Mouse (Mus musculus): Measurements from ENCODE around the gene Ablim1. TPM values are rescaled to one million over a fixed set of nuclear protein-coding genes. Genes with fewer than 3 reads are reported as not detected.

The Ablim1 gene
- 57.3 and 62.1 TPM in 2 replicates for polyA plus RNA-seq (2015; fragmentation: Nextera tagmentation; extraction: Ambion mirVana)

DNA sequence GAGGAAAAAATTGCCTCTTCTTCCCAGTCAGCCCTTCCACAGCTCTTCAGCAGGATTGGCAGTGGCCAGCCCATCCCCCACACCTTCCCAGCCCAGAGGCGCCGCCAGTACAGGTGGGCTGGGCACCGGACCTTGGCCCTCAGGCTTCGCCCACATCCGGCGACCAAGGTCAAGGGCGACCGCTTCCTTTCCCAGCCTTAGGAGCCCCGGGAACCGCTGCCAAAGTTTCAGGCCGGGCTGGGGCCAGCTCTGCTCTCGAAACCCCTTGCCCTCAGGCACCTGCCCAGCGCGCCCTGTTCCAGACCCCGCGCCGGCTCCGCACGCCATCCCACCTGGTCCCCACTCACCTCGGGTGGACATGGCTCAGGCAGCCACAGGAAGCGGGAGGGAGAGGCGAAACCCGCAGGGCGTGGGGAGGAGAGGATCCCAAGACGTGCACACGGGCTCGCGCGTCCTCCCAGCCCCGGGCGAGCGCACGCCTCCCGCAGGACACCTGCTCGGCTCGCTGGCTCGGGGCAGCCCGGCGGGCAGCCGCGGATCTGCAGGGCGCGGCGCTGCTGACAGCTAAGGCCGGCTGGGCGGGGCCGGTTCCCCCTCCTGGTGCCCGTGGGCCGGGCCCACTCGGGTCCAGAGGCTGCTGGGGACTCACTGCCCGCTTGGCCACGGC is at the start of gene Ablim1:
Gene Ablim1, minus strand, starts transcription at position 574 of the 667 bp plus-strand sequence.
- 1% methylated on average over 41 of the region's 52 CpGs for WGBS
- Histone ChIP-seq H3K9ac (ENCODE audit: low read depth, low read length) (peak within 1 kb of the TSS; percentile 86), H3K4me3 (ENCODE audit: low read length) (peak within 1 kb of the TSS; percentile 75), H3K27me3 (replicated peaks; ENCODE audit: control insufficient read depth, insufficient read depth, low read length) (no peaks in the 10 kb centered on the region), H3K4me1 (ENCODE audit: control insufficient read depth, insufficient read depth, low read depth, low read length) (peaks cover 10% of the 10 kb centered on the region), H3K36me3 (ENCODE audit: control insufficient read depth, insufficient read depth, low read length) (no peaks in the 10 kb centered on the region), H3K9me3 (ENCODE audit: control insufficient read depth, low read length) (no peaks in the 10 kb centered on the region), H3K4me2 (ENCODE audit: low read length) (peak within 1 kb of the TSS; percentile 90), H3K27ac (ENCODE audit: low read depth, low read length) (peak within 1 kb of the TSS; percentile 91)
- ATAC-seq, result peak; percentile 78

DNA sequence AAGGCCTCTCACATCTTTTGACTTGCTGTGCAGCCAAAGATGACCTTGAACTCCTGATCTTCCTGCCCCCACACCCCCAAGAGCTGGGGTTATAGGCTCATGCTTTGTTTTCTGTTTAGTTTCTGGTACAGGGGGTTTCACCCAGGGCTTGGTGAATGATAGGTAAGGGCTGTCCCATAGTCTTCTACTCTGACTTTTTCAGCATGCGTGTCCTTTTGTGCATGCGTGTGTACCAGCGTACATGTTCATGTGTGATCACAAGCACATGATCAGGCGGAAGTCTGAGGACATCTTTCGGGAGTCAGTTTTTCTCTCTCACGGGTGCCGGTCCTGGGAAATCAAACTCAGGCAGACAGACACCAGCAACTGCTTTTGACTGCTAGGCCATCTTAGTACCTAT is 48.8 kb upstream of the Ablim1 start:
- ATAC-seq, result no peak
- peaks cover 44% of the 10 kb centered on the region for H3K4me1 ChIP-seq (ENCODE audit: control insufficient read depth, insufficient read depth, low read depth, low read length)
- no peak overlapping the region for H3K4me3 ChIP-seq (ENCODE audit: low read length)
- no peaks in the 10 kb centered on the region for H3K36me3 ChIP-seq (ENCODE audit: control insufficient read depth, insufficient read depth, low read length)
- no peak overlapping the region for H3K9ac ChIP-seq (ENCODE audit: low read depth, low read length)
- H3K27ac ChIP-seq (ENCODE audit: low read depth, low read length), result no peak overlapping the region
- H3K9me3 ChIP-seq (ENCODE audit: control insufficient read depth, low read length), result no peaks in the 10 kb centered on the region
- peak overlapping the region; percentile 79; the same call in 1 of the 2 replicates for H3K4me2 ChIP-seq (ENCODE audit: low read length)
- WGBS, result 93% methylated on average over 7 of the region's 7 CpGs
- no peaks in the 10 kb centered on the region for H3K27me3 ChIP-seq (replicated peaks; ENCODE audit: control insufficient read depth, insufficient read depth, low read length)

GRCm38 (mm10) chr19:57363076-57363475 is 48.4 kb upstream of the Ablim1 start:
- Histone ChIP-seq H3K27ac (ENCODE audit: low read depth, low read length) (no peak overlapping the region), H3K36me3 (ENCODE audit: control insufficient read depth, insufficient read depth, low read length) (no peaks in the 10 kb centered on the region), H3K9ac (ENCODE audit: low read depth, low read length) (no peak overlapping the region), H3K4me2 (ENCODE audit: low read length) (peak overlapping the region; percentile 79), H3K27me3 (replicated peaks; ENCODE audit: control insufficient read depth, insufficient read depth, low read length) (no peaks in the 10 kb centered on the region), H3K4me3 (ENCODE audit: low read length) (no peak overlapping the region), H3K4me1 (ENCODE audit: control insufficient read depth, insufficient read depth, low read depth, low read length) (peaks cover 44% of the 10 kb centered on the region), H3K9me3 (ENCODE audit: control insufficient read depth, low read length) (no peaks in the 10 kb centered on the region)
- no peak for ATAC-seq
- 28% methylated on average over 7 of the region's 7 CpGs for WGBS

DNA sequence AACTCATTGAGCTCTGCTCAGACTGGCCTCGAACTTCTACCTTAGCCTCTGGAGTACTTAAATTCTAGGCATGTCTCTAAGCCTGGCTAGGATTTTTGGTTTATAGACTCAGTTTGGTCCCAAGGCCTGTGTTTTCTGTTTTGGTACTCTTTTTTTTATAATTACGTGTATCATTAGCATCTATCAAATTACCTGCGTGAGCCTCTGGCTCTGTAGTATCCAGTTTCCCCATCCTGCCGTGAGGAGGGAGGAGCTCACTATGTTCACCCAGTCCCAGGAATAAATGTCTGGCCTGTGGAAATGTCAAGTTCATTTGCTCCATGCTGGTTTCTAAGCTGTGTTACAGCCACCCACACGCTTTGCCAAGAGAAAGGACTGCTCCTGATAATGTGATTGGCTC is 47.9 kb upstream of the Ablim1 start:
- no peak for ATAC-seq
- no peak overlapping the region for H3K27ac ChIP-seq (ENCODE audit: low read depth, low read length)
- H3K9me3 ChIP-seq (ENCODE audit: control insufficient read depth, low read length), result no peaks in the 10 kb centered on the region
- 39% methylated on average over 5 of the region's 5 CpGs for WGBS
- peak overlapping the region; percentile 79 for H3K4me2 ChIP-seq (ENCODE audit: low read length)
- no peaks in the 10 kb centered on the region for H3K27me3 ChIP-seq (replicated peaks; ENCODE audit: control insufficient read depth, insufficient read depth, low read length)
- H3K4me1 ChIP-seq (ENCODE audit: control insufficient read depth, insufficient read depth, low read depth, low read length), result peaks cover 44% of the 10 kb centered on the region
- H3K9ac ChIP-seq (ENCODE audit: low read depth, low read length), result no peak overlapping the region
- H3K4me3 ChIP-seq (ENCODE audit: low read length), result peak overlapping the region; percentile 19
- no peaks in the 10 kb centered on the region for H3K36me3 ChIP-seq (ENCODE audit: control insufficient read depth, insufficient read depth, low read length)

- H3K27me3 ChIP-seq (replicated peaks; ENCODE audit: control insufficient read depth, insufficient read depth, low read length), result no peaks in the 10 kb centered on the region
- H3K4me2 ChIP-seq (ENCODE audit: low read length), result peak overlapping the region; percentile 79
- ATAC-seq, result no peak
- no peak overlapping the region for H3K27ac ChIP-seq (ENCODE audit: low read depth, low read length)
- H3K4me1 ChIP-seq (ENCODE audit: control insufficient read depth, insufficient read depth, low read depth, low read length), result peaks cover 44% of the 10 kb centered on the region
- WGBS, result 13% methylated on average over 3 of the region's 3 CpGs
- H3K9ac ChIP-seq (ENCODE audit: low read depth, low read length), result peak overlapping the region; percentile 100
- H3K9me3 ChIP-seq (ENCODE audit: control insufficient read depth, low read length), result no peaks in the 10 kb centered on the region
- peak overlapping the region; percentile 98 for H3K4me3 ChIP-seq (ENCODE audit: low read length)
- H3K36me3 ChIP-seq (ENCODE audit: control insufficient read depth, insufficient read depth, low read length), result no peaks in the 10 kb centered on the region
Measured at GRCm38 (mm10) chr19:57361939-57362307, 47.2 kb upstream of the Ablim1 start.

GRCm38 (mm10) chr19:57361131-57361938 is 46.6 kb upstream of the Ablim1 start:
- H3K27ac ChIP-seq (ENCODE audit: low read depth, low read length), result peak overlapping the region; percentile 97
- H3K4me3 ChIP-seq (ENCODE audit: low read length), result peak overlapping the region; percentile 98
- H3K4me1 ChIP-seq (ENCODE audit: control insufficient read depth, insufficient read depth, low read depth, low read length), result peaks cover 43% of the 10 kb centered on the region
- H3K4me2 ChIP-seq (ENCODE audit: low read length), result peak overlapping the region; percentile 79
- H3K9ac ChIP-seq (ENCODE audit: low read depth, low read length), result peak overlapping the region; percentile 100
- ATAC-seq, result peak; percentile 74
- no peaks in the 10 kb centered on the region for H3K36me3 ChIP-seq (ENCODE audit: control insufficient read depth, insufficient read depth, low read length)
- no peaks in the 10 kb centered on the region for H3K27me3 ChIP-seq (replicated peaks; ENCODE audit: control insufficient read depth, insufficient read depth, low read length)
- under 1% methylated on average over 69 of the region's 78 CpGs for WGBS
- no peaks in the 10 kb centered on the region for H3K9me3 ChIP-seq (ENCODE audit: control insufficient read depth, low read length)

- Histone ChIP-seq H3K9ac (ENCODE audit: low read depth, low read length) (peak within 1 kb of the TSS; percentile 100), H3K27me3 (replicated peaks; ENCODE audit: control insufficient read depth, insufficient read depth, low read length) (no peaks in the 10 kb centered on the region), H3K9me3 (ENCODE audit: control insufficient read depth, low read length) (no peaks in the 10 kb centered on the region), H3K4me1 (ENCODE audit: control insufficient read depth, insufficient read depth, low read depth, low read length) (peaks cover 37% of the 10 kb centered on the region), H3K4me2 (ENCODE audit: low read length) (peak within 1 kb of the TSS; percentile 79), H3K27ac (ENCODE audit: low read depth, low read length) (peak within 1 kb of the TSS; percentile 97), H3K4me3 (ENCODE audit: low read length) (peak within 1 kb of the TSS; percentile 98), H3K36me3 (ENCODE audit: control insufficient read depth, insufficient read depth, low read length) (no peaks in the 10 kb centered on the region)
- peak; percentile 94 for ATAC-seq
- WGBS, result 1% methylated on average over 37 of the region's 70 CpGs
Measured at GRCm38 (mm10) chr19:57360341-57361130, 45.8 kb upstream of the Ablim1 start, which contains the start of gene Fam160b1. Gene Fam160b1, plus strand, starts transcription at chr19:57360680.

DNA sequence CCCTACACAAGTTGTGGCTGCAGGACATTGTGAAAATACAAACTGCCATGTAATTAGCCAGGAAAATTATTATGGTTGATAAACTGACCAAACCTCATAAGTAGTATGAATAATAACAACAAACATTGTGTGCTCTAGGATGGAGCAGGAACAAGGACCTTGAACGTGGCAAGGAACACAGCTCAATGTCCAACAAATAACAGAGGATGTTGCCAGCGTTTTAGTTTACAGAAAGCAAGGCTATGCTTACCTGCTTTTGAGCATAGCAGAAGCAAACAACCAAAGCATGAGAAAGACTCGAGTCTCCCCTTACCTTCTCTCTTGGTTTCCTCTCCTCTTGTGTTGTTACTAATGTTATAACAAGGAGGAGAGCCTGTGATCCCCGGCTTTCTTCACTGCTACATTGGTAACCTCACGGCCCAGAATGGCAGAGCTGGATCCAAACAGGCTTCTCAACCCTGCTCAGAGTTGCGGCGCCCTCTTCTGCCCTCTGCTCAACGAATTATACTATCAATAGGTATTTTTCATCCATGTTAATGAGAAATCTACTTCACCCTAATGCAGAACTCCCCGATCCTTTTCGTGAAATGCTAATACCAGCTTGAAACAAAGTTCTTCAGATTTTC is 45.1 kb upstream of the Ablim1 start:
- WGBS, result 36% methylated on average over 10 of the region's 10 CpGs
- peak overlapping the region; percentile 100 for H3K9ac ChIP-seq (ENCODE audit: low read depth, low read length)

More for the DNA sequence above, 45.1 kb upstream of the Ablim1 start:
- no peaks in the 10 kb centered on the region for H3K36me3 ChIP-seq (ENCODE audit: control insufficient read depth, insufficient read depth, low read length)
- no peaks in the 10 kb centered on the region for H3K27me3 ChIP-seq (replicated peaks; ENCODE audit: control insufficient read depth, insufficient read depth, low read length)
- no peak for ATAC-seq
- H3K4me1 ChIP-seq (ENCODE audit: control insufficient read depth, insufficient read depth, low read depth, low read length), result peaks cover 30% of the 10 kb centered on the region
- H3K27ac ChIP-seq (ENCODE audit: low read depth, low read length), result peak overlapping the region; percentile 97
- H3K4me2 ChIP-seq (ENCODE audit: low read length), result peak overlapping the region; percentile 79
- H3K4me3 ChIP-seq (ENCODE audit: low read length), result peak overlapping the region; percentile 98
- no peaks in the 10 kb centered on the region for H3K9me3 ChIP-seq (ENCODE audit: control insufficient read depth, low read length)
